Mouse (Mus musculus) cortical plate, adult 2 months (tissue): ENCODE measurements around the gene Cpa3.

Source experiments
- CTCF ChIP-seq: fragments of 200-500 bp; IDR thresholded peaks from 2 replicates; pipeline ENCODE4 v1.5.1; 2011; ENCODE audit warnings: mild to moderate bottlenecking, control low read depth, low read length; ENCODE audit not compliant: insufficient read depth; ENCODE audit errors: extremely low read depth
- POLR2A ChIP-seq: fragments of 200-500 bp; IDR thresholded peaks from 2 replicates; pipeline ENCODE4 v1.6.1; 2011; ENCODE audit warnings: mild to moderate bottlenecking, low read length, control low read depth; ENCODE audit not compliant: insufficient read depth; ENCODE audit errors: extremely low read depth

- TF ChIP-seq POLR2A (no peak), CTCF (no peak)
These were observed at the start of gene Cpa3 for GRCm38 (mm10) chr3:20242050-20242449.
